Mouse (Mus musculus) layer of hippocampus, adult 6 months (tissue): Measurements from ENCODE around the gene Nutm1. TPM values are rescaled to one million over a fixed set of nuclear protein-coding genes. Genes with fewer than 3 reads are reported as not detected.

Experiments used
- long read RNA-seq, 2 experiments: library from polyadenylated mRNA; unstranded; transcript quantifications; one replicate each; pipeline ENCODE4 v2.0.0; 2019 to 2020
- polyA plus RNA-seq: library from polyadenylated mRNA; unstranded; fragments of <200 nt; fragmentation: Nextera tagmentation; gene quantifications from 2 replicates; pipeline ENCODE4 v1.2.3, GENCODE M21; 2021

Nutm1 gene
- 0.04 and 0.06 TPM in 2 replicates for polyA plus RNA-seq
- long read RNA-seq, experiment 1, result 0 reads
- long read RNA-seq, experiment 2, result 0 reads

GRCm38 (mm10) chr2:112259241-112259962 lies at the start of gene Nutm1:
Nutm1 (minus strand) TSS chr2:112259291.

GRCm38 (mm10) chr2:112266242-112266592 lies 7.1 kb upstream of the Nutm1 start, which contains the start of gene Gm21985:
Gm21985 (plus strand) TSS chr2:112266314.

GRCm38 (mm10) chr2:112265448-112266241 lies 6.6 kb upstream of the Nutm1 start, which contains the start of gene Slc12a6:
Slc12a6 (plus strand) TSS chr2:112265825.

GRCm38 (mm10) chr2:112261748-112262653 lies 2.9 kb upstream of the Nutm1 start, which contains the start of gene Nop10:
Nop10 (plus strand) TSS chr2:112261926.

GRCm38 (mm10) chr2:112239212-112239934 lies 19.7 kb downstream of the Nutm1 start, which contains the start of gene Lpcat4:
Lpcat4 (plus strand) TSS chr2:112239468.

Other genes with a start within 250 kb of the Nutm1 start
- not detected in 2 replicates for gene Olfr1310, start 246.6 kb downstream of the Nutm1 start, polyA plus RNA-seq
- gene Olfr1311, start 234.9 kb downstream of the Nutm1 start, polyA plus RNA-seq, result not detected in 2 replicates
- gene Olfr1312, start 209.1 kb downstream of the Nutm1 start, polyA plus RNA-seq, result not detected in 2 replicates
- not detected in 2 replicates for gene Olfr1313, start 181.4 kb downstream of the Nutm1 start, polyA plus RNA-seq
- not detected in 2 replicates for gene Olfr1314, start 162.5 kb downstream of the Nutm1 start, polyA plus RNA-seq
- not detected in 2 replicates for gene Olfr1315-ps1, start 143.9 kb downstream of the Nutm1 start, polyA plus RNA-seq
- not detected in 2 replicates for gene Olfr1316, start 124.3 kb downstream of the Nutm1 start, polyA plus RNA-seq
- not detected in 2 replicates for gene Olfr1317, start 119.0 kb downstream of the Nutm1 start, polyA plus RNA-seq
- gene Olfr1318, start 105.1 kb downstream of the Nutm1 start, polyA plus RNA-seq, result not detected in 2 replicates
- 28.9 and 32.7 TPM in 2 replicates for gene Lpcat4, start 19.8 kb downstream of the Nutm1 start, polyA plus RNA-seq
- 242 and 268 TPM in 2 replicates for gene Nop10, start 2.6 kb upstream of the Nutm1 start, polyA plus RNA-seq
- 10.5 and 11.8 TPM in 2 replicates for gene Slc12a6, start 6.5 kb upstream of the Nutm1 start, polyA plus RNA-seq
- 0.10 and 0.18 TPM in 2 replicates for gene Gm21985, start 7.0 kb upstream of the Nutm1 start, polyA plus RNA-seq
- 283 and 288 TPM in 2 replicates for gene Emc4, start 108.7 kb upstream of the Nutm1 start, polyA plus RNA-seq
- 8.8 and 9.6 TPM in 2 replicates for gene Katnbl1, start 119.9 kb upstream of the Nutm1 start, polyA plus RNA-seq
- 42.7 and 45.9 TPM in 2 replicates for gene Emc7, start 195.7 kb upstream of the Nutm1 start, polyA plus RNA-seq
- gene Chrm5, start 221.5 kb upstream of the Nutm1 start, polyA plus RNA-seq, result 3.4 and 4.3 TPM in 2 replicates
- gene Aven, start 233.7 kb upstream of the Nutm1 start, polyA plus RNA-seq, result 1.7 and 1.9 TPM in 2 replicates